Mouse (Mus musculus) liver, postnatal 0 days (tissue): ENCODE measurements at regions not wholly inside any gene's neighbourhood (a gene's known extent, or its start where the extent isn't known, plus 50 kb on each side); places are given as distances from the start of the nearest gene placed in this dataset.

Experiments used
- CTCF ChIP-seq: sonication (generic); IDR thresholded peaks from 2 replicates; pipeline ENCODE4 v1.5.1; 2016; ENCODE audit warnings: antibody characterized with exemption, low read depth
- EP300 ChIP-seq: IDR thresholded peaks from 2 replicates; pipeline ENCODE4 v1.6.1; 2016; ENCODE audit warnings: antibody characterized with exemption, low read depth, mild to moderate bottlenecking

- TF ChIP-seq CTCF (peak; percentile 28; the same call in 1 of the 2 replicates), EP300 (peak; percentile 16; the same call in 1 of the 2 replicates)
Observed at GRCm38 (mm10) chr13:112002661-112003347, 194.0 kb upstream of the Map3k1 start.
